Mouse (Mus musculus) kidney, postnatal 0 days (tissue): ENCODE data around the gene Psmc3. TPM values are rescaled to one million over a fixed set of nuclear protein-coding genes. Genes with fewer than 3 reads are reported as not detected.

ENCODE experiments used
- ATAC-seq: fragments of 200-750 bp; cut with Nextera tagmentation; replicated peaks from 2 replicates; pipeline ENCODE4 v1.8.0; 2017; ENCODE audit warnings: low read depth, moderate number of reproducible peaks, moderate TSS enrichment, moderate library complexity; ENCODE audit not compliant: low FRiP score
- DNase-seq: peaks from one replicate; pipeline ENCODE4 v3.0.0-alpha.2; 2016; ENCODE audit warnings: low spot score
- H3K27ac ChIP-seq: fragments of 300-500 bp; sonication (generic); 2 replicates; pipeline ENCODE4 v1.5.1; 2014; ENCODE audit warnings: mild to moderate bottlenecking
- H3K27me3 ChIP-seq: fragments of 300-500 bp; sonication (generic); 2 replicates; pipeline ENCODE4 v1.6.1; 2014; ENCODE audit warnings: low read length, mixed read lengths; ENCODE audit not compliant: insufficient read depth
- H3K36me3 ChIP-seq: fragments of 300-500 bp; sonication (generic); 2 replicates; pipeline ENCODE4 v1.6.1; 2014; ENCODE audit warnings: low read length, mixed read lengths; ENCODE audit not compliant: insufficient read depth
- H3K4me1 ChIP-seq: fragments of 300-500 bp; sonication (generic); replicated peaks from 2 replicates; pipeline ENCODE4 v1.6.1; 2014; ENCODE audit warnings: antibody characterized with exemption, low read length, mixed read lengths; ENCODE audit not compliant: insufficient read depth
- H3K4me2 ChIP-seq: fragments of 300-500 bp; sonication (generic); 2 replicates; pipeline ENCODE4 v1.6.1; 2014; ENCODE audit warnings: mild to moderate bottlenecking, low read length, moderate library complexity, mixed read lengths
- H3K4me3 ChIP-seq: fragments of 300-500 bp; sonication (generic); replicated peaks from 2 replicates; pipeline ENCODE4 v1.5.1; 2014; ENCODE audit warnings: low read depth, low read length
- H3K9ac ChIP-seq: fragments of 300-500 bp; sonication (generic); 2 replicates; pipeline ENCODE4 v1.6.1; 2014; ENCODE audit warnings: low read depth, low read length
- H3K9me3 ChIP-seq: fragments of 300-500 bp; sonication (generic); replicated peaks from 2 replicates; pipeline ENCODE4 v1.6.1; 2016; ENCODE audit warnings: low read length, inconsistent platforms, mixed read lengths
- CTCF ChIP-seq: IDR thresholded peaks from 2 replicates; pipeline ENCODE4 v1.5.1; 2016; ENCODE audit warnings: antibody characterized with exemption, low read depth, mild to moderate bottlenecking, moderate library complexity
- WGBS: fragments of 180-500 bp; shearing (Covaris S2); extraction: QIAGEN DNeasy Blood & Tissue Kit; methylation state at CpG from one replicate; pipeline ENCODE4 v1.1.7; 2014; 5-methylcytosine and 5-hydroxymethylcytosine counted together
- polyA plus RNA-seq: library from polyadenylated mRNA; unstranded; fragments of >200 nt; fragmentation: Nextera tagmentation; extraction: Ambion mirVana; gene quantifications from 2 replicates; pipeline ENCODE4 v1.2.1, GENCODE M21; 2015

Psmc3 gene
- polyA plus RNA-seq, 1 experiment from 2014 or later, result 287 TPM

GRCm38 (mm10) chr2:91113334-91113733, 59.5 kb downstream of the Psmc3 start:
- H3K4me1 ChIP-seq, result peaks cover 7% of the 10 kb centered on the region
- WGBS, result 69% methylated on average over 10 of the region's 10 CpGs
- no peak overlapping the region for H3K9ac ChIP-seq
- H3K36me3 ChIP-seq, result no peaks in the 10 kb centered on the region
- no peak overlapping the region for H3K4me3 ChIP-seq
- ATAC-seq (no peak), DNase-seq (no peak)
- no peak overlapping the region for H3K4me2 ChIP-seq
- H3K27ac ChIP-seq, result no peak overlapping the region
- no peaks in the 10 kb centered on the region for H3K9me3 ChIP-seq
- H3K27me3 ChIP-seq, result no peaks in the 10 kb centered on the region
- TF ChIP-seq CTCF, result no peak

GRCm38 (mm10) chr2:91113852-91114251, 60.0 kb downstream of the Psmc3 start:
- peaks cover 7% of the 10 kb centered on the region for H3K4me1 ChIP-seq
- H3K9ac ChIP-seq, result no peak overlapping the region
- H3K36me3 ChIP-seq, result no peaks in the 10 kb centered on the region
- ATAC-seq (no peak), DNase-seq (no peak)
- no peak for TF ChIP-seq CTCF
- H3K27me3 ChIP-seq, result no peaks in the 10 kb centered on the region
- H3K27ac ChIP-seq, result no peak overlapping the region
- H3K4me2 ChIP-seq, result no peak overlapping the region
- H3K9me3 ChIP-seq, result no peaks in the 10 kb centered on the region
- 76% methylated on average over 6 of the region's 6 CpGs for WGBS
- H3K4me3 ChIP-seq, result no peak overlapping the region

- H3K9me3 ChIP-seq, result no peaks in the 10 kb centered on the region
- H3K27me3 ChIP-seq, result no peaks in the 10 kb centered on the region
- WGBS, result 7% methylated on average over 42 of the region's 42 CpGs
- H3K9ac ChIP-seq, result peak overlapping the region; percentile 65
- peak; percentile 100 for TF ChIP-seq CTCF
- H3K4me2 ChIP-seq, result peak overlapping the region; percentile 93
- peaks cover 7% of the 10 kb centered on the region for H3K4me1 ChIP-seq
- peak overlapping the region; percentile 40 for H3K4me3 ChIP-seq
- ATAC-seq, result peak; percentile 78
- H3K36me3 ChIP-seq, result no peaks in the 10 kb centered on the region
- no peak overlapping the region for H3K27ac ChIP-seq
- peak; percentile 97 for DNase-seq
These were observed 61.2 kb downstream of the Psmc3 start for GRCm38 (mm10) chr2:91114781-91115577.

- 36% methylated on average over 12 of the region's 12 CpGs for WGBS
- no peak for TF ChIP-seq CTCF
- no peak for ATAC-seq
These were observed 61.8 kb downstream of the Psmc3 start for GRCm38 (mm10) chr2:91115578-91115970.

More at GRCm38 (mm10) chr2:91115578-91115970, 61.8 kb downstream of the Psmc3 start:
- Histone ChIP-seq H3K4me3 (peak overlapping the region; percentile 40), H3K27me3 (no peaks in the 10 kb centered on the region), H3K9ac (peak overlapping the region; percentile 65), H3K9me3 (no peaks in the 10 kb centered on the region), H3K36me3 (no peaks in the 10 kb centered on the region), H3K27ac (no peak overlapping the region), H3K4me1 (peaks cover 7% of the 10 kb centered on the region), H3K4me2 (peak overlapping the region; percentile 93)
- DNase-seq, result no peak

Other genes starting within 250 kb of the Psmc3 start
- gene Mtch2, start 206.9 kb upstream of the Psmc3 start, polyA plus RNA-seq, result 188 and 209 TPM in 2 replicates
- gene C1qtnf4, start 168.1 kb upstream of the Psmc3 start, polyA plus RNA-seq, result 23.0 and 28.0 TPM in 2 replicates
- 32.7 and 33.8 TPM in 2 replicates for gene Kbtbd4, start 149.3 kb upstream of the Psmc3 start, polyA plus RNA-seq
- 322 and 331 TPM in 2 replicates for gene Ndufs3, start 149.2 kb upstream of the Psmc3 start, polyA plus RNA-seq
- gene Celf1, start 113.6 kb upstream of the Psmc3 start, polyA plus RNA-seq, result 59.3 and 65.5 TPM in 2 replicates
- 5.7 and 6.1 TPM in 2 replicates for gene Rapsn, start 18.4 kb upstream of the Psmc3 start, polyA plus RNA-seq
- 39.9 and 41.8 TPM in 2 replicates for gene Slc39a13, start 16.4 kb downstream of the Psmc3 start, polyA plus RNA-seq
- 4.4 and 6.0 TPM in 2 replicates for gene Spi1, start 28.4 kb downstream of the Psmc3 start, polyA plus RNA-seq
- 0.08 and 0.13 TPM in 2 replicates for gene Mybpc3, start 64.1 kb downstream of the Psmc3 start, polyA plus RNA-seq
- 4.2 TPM in 2 replicates for gene Madd, start 129.8 kb downstream of the Psmc3 start, polyA plus RNA-seq
- 4.1 and 4.4 TPM in 2 replicates for gene Nr1h3, start 148.8 kb downstream of the Psmc3 start, polyA plus RNA-seq
- 22.4 and 22.5 TPM in 2 replicates for gene Acp2, start 148.9 kb downstream of the Psmc3 start, polyA plus RNA-seq
- gene Ddb2, start 183.0 kb downstream of the Psmc3 start, polyA plus RNA-seq, result 13.6 and 15.5 TPM in 2 replicates
- gene Pacsin3, start 201.9 kb downstream of the Psmc3 start, polyA plus RNA-seq, result 32.7 and 36.8 TPM in 2 replicates
- 66.6 and 73.9 TPM in 2 replicates for gene Arfgap2, start 211.0 kb downstream of the Psmc3 start, polyA plus RNA-seq